Mouse (Mus musculus) kidney, adult 2 months (tissue): ENCODE measurements around the gene Hic2.

ENCODE experiments used
- CTCF ChIP-seq: fragments of 200-500 bp; conservative IDR thresholded peaks from 2 replicates; pipeline ENCODE4 v1.5.1; 2011; ENCODE audit warnings: low read depth, mild to moderate bottlenecking, control low read depth, low read length, moderate library complexity, mixed read lengths; ENCODE audit not compliant: insufficient read depth, insufficient read length
- POLR2A ChIP-seq: fragments of 200-500 bp; IDR thresholded peaks from one replicate; pipeline ENCODE4 v1.6.1; 2011; ENCODE audit warnings: low read depth, low read length, control low read depth

DNA sequence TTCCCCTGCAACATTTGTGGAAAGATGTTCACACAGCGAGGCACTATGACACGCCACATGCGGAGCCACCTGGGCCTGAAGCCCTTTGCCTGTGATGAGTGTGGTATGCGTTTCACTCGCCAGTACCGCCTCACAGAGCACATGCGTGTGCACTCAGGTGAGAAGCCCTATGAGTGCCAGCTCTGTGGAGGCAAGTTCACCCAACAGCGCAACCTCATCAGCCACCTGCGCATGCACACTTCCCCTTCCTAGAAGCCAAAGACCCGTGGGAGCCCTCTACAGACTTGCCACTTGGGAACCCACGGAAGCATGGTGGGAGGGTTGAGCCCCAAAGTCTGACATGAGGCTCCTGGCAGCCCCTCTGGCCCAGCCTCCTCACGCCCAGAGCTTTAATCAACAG, 25.5 kb downstream of the Hic2 start:
- TF ChIP-seq CTCF: no peak
- TF ChIP-seq POLR2A: no peak
